Mouse (Mus musculus) MEL (cell line): ENCODE data around the gene Rdh16f2. TPM values are rescaled to one million over a fixed set of nuclear protein-coding genes. Genes with fewer than 3 reads are reported as not detected.

ENCODE experiments used
- DNase-seq: peaks from one replicate; pipeline ENCODE4 v3.0.0; 2011; ENCODE audit warnings: low read depth, low spot score
- H3K27ac ChIP-seq: 2 replicates; pipeline ENCODE4 v1.5.1; 2012; ENCODE audit warnings: low read depth, mild to moderate bottlenecking, control low read depth, low read length, moderate library complexity; ENCODE audit not compliant: control insufficient read depth
- H3K27me3 ChIP-seq, 2 experiments: fragments of 150-350 bp in 1 of 2; sonication (generic) in 1 of 2; 2 replicates each; pipeline ENCODE4 v1.6.1; 2012; ENCODE audit warnings: low read length in 2 of 2, mild to moderate bottlenecking in 2 of 2, improper control_type of control experiment in 1 of 2, moderate library complexity in 1 of 2; ENCODE audit not compliant: insufficient read depth in 2 of 2, control insufficient read depth in 1 of 2
- H3K36me3 ChIP-seq, 2 experiments: 2 replicates each; pipeline ENCODE4 v1.6.1; 2012 to 2014; ENCODE audit warnings: low read length in 2 of 2, improper control_type of control experiment in 1 of 2, inconsistent platforms in 1 of 2, mild to moderate bottlenecking in 1 of 2; ENCODE audit not compliant: insufficient read depth in 2 of 2, control insufficient read depth in 1 of 2
- H3K4me1 ChIP-seq, 2 experiments: fragments of 150-350 bp in 1 of 2; sonication (generic) in 1 of 2; 2 replicates each; pipeline ENCODE4 v1.6.1; 2012; ENCODE audit warnings: low read length in 2 of 2, improper control_type of control experiment in 1 of 2, mild to moderate bottlenecking in 1 of 2; ENCODE audit not compliant: insufficient read depth in 2 of 2, control insufficient read depth in 1 of 2
- H3K4me3 ChIP-seq, 2 experiments: fragments of 150-350 bp in 1 of 2; sonication (generic) in 1 of 2; 2 replicates each; pipeline ENCODE4 v1.5.1; 2012; ENCODE audit warnings: low read depth in 2 of 2, low read length in 2 of 2, mild to moderate bottlenecking in 2 of 2, moderate library complexity in 2 of 2, control low read depth in 1 of 2, improper control_type of control experiment in 1 of 2; ENCODE audit not compliant: control insufficient read depth in 1 of 2, insufficient read depth in 1 of 2
- H3K79me2 ChIP-seq: 2 replicates; pipeline ENCODE4 v1.6.1; 2012; ENCODE audit warnings: mild to moderate bottlenecking, low read length, moderate library complexity; ENCODE audit not compliant: control insufficient read depth, poor library complexity, insufficient read depth
- H3K9ac ChIP-seq: 2 replicates; pipeline ENCODE4 v1.6.1; 2012; ENCODE audit warnings: low read depth, mild to moderate bottlenecking, control low read depth, low read length, moderate library complexity; ENCODE audit not compliant: control insufficient read depth, poor library complexity, severe bottlenecking
- H3K9me3 ChIP-seq: fragments of 150-350 bp; sonication (generic); replicated peaks from 2 replicates; pipeline ENCODE4 v1.6.1; 2012; ENCODE audit warnings: mild to moderate bottlenecking, low read length, improper control_type of control experiment, moderate library complexity; ENCODE audit not compliant: insufficient read depth
- CHD2 ChIP-seq: IDR thresholded peaks from 2 replicates; pipeline ENCODE4 v1.6.1; 2011; ENCODE audit warnings: low read length, improper control_type of control experiment
- CTCF ChIP-seq, 3 experiments: IDR thresholded peaks in 2 of 3; conservative IDR thresholded peaks in 1 of 3; 2 replicates each; pipeline ENCODE4 v1.5.1; 2011 to 2012; ENCODE audit warnings: low read length in 3 of 3, low read depth in 2 of 3, mild to moderate bottlenecking in 2 of 3, improper control_type of control experiment in 1 of 3, inconsistent platforms in 1 of 3, mixed read lengths in 1 of 3, moderate library complexity in 1 of 3; ENCODE audit not compliant: control insufficient read depth in 1 of 3, insufficient read depth in 1 of 3, poor library complexity in 1 of 3, severe bottlenecking in 1 of 3
- E2F4 ChIP-seq: IDR thresholded peaks from 2 replicates; pipeline ENCODE4 v1.6.1; 2011; ENCODE audit warnings: low read depth, low read length, improper control_type of control experiment, borderline replicate concordance
- EP300 ChIP-seq, 2 experiments: IDR thresholded peaks; 2 replicates each; pipeline ENCODE4 v1.6.1; 2011; ENCODE audit warnings: improper control_type of control experiment in 2 of 2, low read length in 2 of 2, low read depth in 1 of 2, mild to moderate bottlenecking in 1 of 2
- HCFC1 ChIP-seq: IDR thresholded peaks from 2 replicates; pipeline ENCODE4 v1.6.1; 2012; ENCODE audit warnings: low read depth, mild to moderate bottlenecking, inconsistent platforms, low read length, improper control_type of control experiment, moderate library complexity
- MAFK ChIP-seq: IDR thresholded peaks from 2 replicates; pipeline ENCODE4 v1.6.1; 2011; ENCODE audit warnings: low read depth, mild to moderate bottlenecking, low read length, improper control_type of control experiment, borderline replicate concordance
- MAZ ChIP-seq: IDR thresholded peaks from 2 replicates; pipeline ENCODE4 v1.6.1; 2012; ENCODE audit warnings: low read depth, mild to moderate bottlenecking, inconsistent platforms, low read length, improper control_type of control experiment
- MEF2A ChIP-seq: IDR thresholded peaks from 2 replicates; pipeline ENCODE4 v1.6.1; 2014; ENCODE audit warnings: low read depth, mild to moderate bottlenecking, inconsistent platforms, low read length, improper control_type of control experiment; ENCODE audit not compliant: poor library complexity, insufficient replicate concordance, severe bottlenecking; ENCODE audit errors: extremely low read depth
- MYB ChIP-seq: IDR thresholded peaks from 2 replicates; pipeline ENCODE4 v1.6.1; 2011; ENCODE audit warnings: mild to moderate bottlenecking, low read depth, low read length, improper control_type of control experiment
- MYC ChIP-seq: IDR thresholded peaks from 2 replicates; pipeline ENCODE4 v1.6.1; 2011; ENCODE audit warnings: low read depth, mild to moderate bottlenecking, low read length, improper control_type of control experiment, moderate library complexity
- NELFE ChIP-seq: IDR thresholded peaks from 2 replicates; pipeline ENCODE4 v1.6.1; 2011; ENCODE audit warnings: low read depth, low read length, improper control_type of control experiment
- NRF1 ChIP-seq: IDR thresholded peaks from 2 replicates; pipeline ENCODE4 v1.6.1; 2014; ENCODE audit warnings: low read depth, mild to moderate bottlenecking, inconsistent platforms, low read length, improper control_type of control experiment, moderate library complexity; ENCODE audit not compliant: poor library complexity, insufficient read depth, severe bottlenecking
- POLR2A ChIP-seq, 2 experiments: IDR thresholded peaks; 2 replicates each; pipeline ENCODE4 v1.6.1; 2011 to 2012; ENCODE audit warnings: low read length in 2 of 2, mild to moderate bottlenecking in 2 of 2, control low read depth in 1 of 2, improper control_type of control experiment in 1 of 2, low read depth in 1 of 2, moderate library complexity in 1 of 2; ENCODE audit not compliant: control insufficient read depth in 1 of 2, insufficient read depth in 1 of 2, poor library complexity in 1 of 2
- POLR2AphosphoS2 ChIP-seq: IDR thresholded peaks from 2 replicates; pipeline ENCODE4 v1.6.1; 2011; ENCODE audit warnings: low read length, improper control_type of control experiment
- POLR2AphosphoS5 ChIP-seq: IDR thresholded peaks from 2 replicates; pipeline ENCODE4 v1.6.1; 2012; ENCODE audit warnings: low read depth, borderline replicate concordance, mild to moderate bottlenecking, inconsistent platforms, low read length, moderate library complexity, mixed read lengths
- RAD21 ChIP-seq: IDR thresholded peaks from 2 replicates; pipeline ENCODE4 v1.6.1; 2011; ENCODE audit warnings: mild to moderate bottlenecking, low read depth, low read length, improper control_type of control experiment
- SIN3A ChIP-seq: IDR thresholded peaks from 2 replicates; pipeline ENCODE4 v1.6.1; 2012; ENCODE audit warnings: low read length, improper control_type of control experiment, inconsistent platforms
- TCF12 ChIP-seq: IDR thresholded peaks from 2 replicates; pipeline ENCODE4 v1.6.1; 2014; ENCODE audit warnings: low read depth, mild to moderate bottlenecking, inconsistent platforms, low read length, improper control_type of control experiment, moderate library complexity
- UBTF ChIP-seq: IDR thresholded peaks from 2 replicates; pipeline ENCODE4 v1.6.1; 2012; ENCODE audit warnings: low read depth, mild to moderate bottlenecking, inconsistent platforms, low read length, improper control_type of control experiment, moderate library complexity, borderline replicate concordance; ENCODE audit not compliant: insufficient read depth
- USF1 ChIP-seq: IDR thresholded peaks from 2 replicates; pipeline ENCODE4 v1.6.1; 2014; ENCODE audit warnings: low read depth, mild to moderate bottlenecking, inconsistent platforms, low read length, improper control_type of control experiment, moderate library complexity
- USF2 ChIP-seq, 2 experiments: IDR thresholded peaks; 2 replicates each; pipeline ENCODE4 v1.6.1; 2011 to 2012; ENCODE audit warnings: improper control_type of control experiment in 2 of 2, low read length in 2 of 2, borderline replicate concordance in 1 of 2, inconsistent platforms in 1 of 2, low read depth in 1 of 2, mild to moderate bottlenecking in 1 of 2; ENCODE audit not compliant: insufficient read depth in 1 of 2
- ZKSCAN1 ChIP-seq: IDR thresholded peaks from 2 replicates; pipeline ENCODE4 v1.6.1; 2012; ENCODE audit warnings: low read depth, mild to moderate bottlenecking, inconsistent platforms, low read length, improper control_type of control experiment, moderate library complexity
- ZNF384 ChIP-seq: IDR thresholded peaks from 2 replicates; pipeline ENCODE4 v1.6.1; 2012; ENCODE audit warnings: low read depth, mild to moderate bottlenecking, inconsistent platforms, low read length, improper control_type of control experiment
- polyA plus RNA-seq, 2 experiments: library from polyadenylated mRNA; stranded (reverse) in 1 of 2; unstranded in 1 of 2; fragments of >175 nt in 1 of 2; fragments of >200 nt in 1 of 2; gene quantifications; 2 replicates each; pipeline versions ENCODE4 v1.2.1 to v1.2.4; 2012; ENCODE audit warnings: low replicate concordance in 2 of 2, low read depth in 1 of 2; ENCODE audit not compliant: insufficient read length in 2 of 2, insufficient read depth in 1 of 2, missing spikeins in 1 of 2
- total RNA-seq: library from RNA; depleted of rRNA; stranded (reverse); fragments of 300-350 nt; gene quantifications from 2 replicates; pipeline ENCODE4 v1.2.3, GENCODE M21; 2012

The Rdh16f2 gene
- total and polyA plus RNA-seq, 3 experiments, result 0.07 TPM; not detected in 2

DNA sequence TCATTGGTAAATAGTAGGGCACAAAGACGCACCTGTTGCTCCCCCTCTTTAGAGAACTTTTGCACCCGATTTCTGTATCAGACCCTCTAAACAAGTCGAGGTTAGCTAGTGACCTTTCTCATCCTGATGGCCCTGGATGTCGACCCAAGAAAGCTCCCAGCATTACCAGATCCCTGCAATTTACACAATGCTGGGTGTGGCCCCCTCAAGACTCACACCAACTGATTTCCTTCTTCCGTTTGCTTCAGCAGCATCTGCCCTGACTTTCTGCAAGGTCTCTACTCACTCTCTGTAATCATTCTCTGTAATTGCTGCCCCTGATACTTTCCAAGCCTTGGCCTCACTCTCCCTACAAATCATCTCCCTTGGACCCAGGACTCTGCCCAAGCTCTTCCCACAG, 30.4 kb downstream of the Rdh16f2 start:
- Histone ChIP-seq H3K27me3 (peaks cover 20 to 22% of the 10 kb centered on the region in 2 experiments), H3K9ac (no peak overlapping the region)
- TF ChIP-seq NELFE, result no peak
- TF ChIP-seq POLR2A (IDR thresholded peaks at IDR 0.05; ENCODE audit: control insufficient read depth in 1 of 2, insufficient read depth in 1 of 2, low read depth in 1 of 2, low read length in 2 of 2, poor library complexity in 1 of 2), result no peak
- no peak for TF ChIP-seq NRF1
- TF ChIP-seq MAZ, result no peak
- no peak for TF ChIP-seq UBTF
- no peak for TF ChIP-seq RAD21
- no peak for TF ChIP-seq POLR2AphosphoS2
- no peak for TF ChIP-seq MAFK
- no peak for TF ChIP-seq TCF12
- no peak for TF ChIP-seq MYB
- TF ChIP-seq USF1, result no peak
- TF ChIP-seq USF2 (IDR thresholded peaks at IDR 0.05; ENCODE audit: borderline replicate concordance in 1 of 2, insufficient read depth in 1 of 2, low read depth in 1 of 2, low read length in 2 of 2), result no peak
- TF ChIP-seq CTCF (IDR thresholded peaks at IDR 0.05 in 2 of 3, conservative IDR thresholded peaks at IDR 0.05 in 1 of 3; ENCODE audit: control insufficient read depth in 1 of 3, insufficient read depth in 1 of 3, low read depth in 2 of 3, low read length in 3 of 3, poor library complexity in 1 of 3, severe bottlenecking in 1 of 3), result no peak
- no peak for TF ChIP-seq ZNF384
- TF ChIP-seq SIN3A, result no peak
- TF ChIP-seq CHD2, result no peak
- TF ChIP-seq MYC, result no peak
- TF ChIP-seq MEF2A, result no peak
- no peak for TF ChIP-seq POLR2AphosphoS5
- no peak for TF ChIP-seq E2F4

DNA sequence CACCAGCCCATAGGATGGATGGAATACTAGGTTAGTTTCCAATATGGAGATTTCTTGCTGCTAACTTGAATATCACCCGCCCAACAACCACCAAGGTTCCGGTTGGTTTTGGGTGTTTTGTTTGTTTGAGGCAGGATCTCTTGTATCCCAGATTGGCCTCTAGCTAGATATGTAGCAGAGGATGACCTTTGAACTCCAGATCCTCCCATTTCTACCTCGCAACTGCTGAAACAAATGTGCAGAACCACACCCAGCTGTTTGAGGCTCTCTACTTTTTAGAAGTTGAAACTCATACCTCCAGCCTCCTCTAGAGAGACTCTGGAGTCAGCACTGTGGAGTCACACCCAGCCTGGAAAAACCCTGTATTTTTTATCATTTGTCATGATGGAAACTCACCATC, 31.2 kb downstream of the Rdh16f2 start:
- no peak overlapping the region for H3K9ac ChIP-seq
- no peak overlapping the region for H3K4me3 ChIP-seq
- H3K79me2 ChIP-seq, result no peaks in the 10 kb centered on the region
- H3K27ac ChIP-seq, result no peak overlapping the region
- H3K9me3 ChIP-seq, result no peaks in the 10 kb centered on the region
- no peak for TF ChIP-seq ZKSCAN1
- no peak for TF ChIP-seq USF2 (IDR thresholded peaks at IDR 0.05; ENCODE audit: borderline replicate concordance in 1 of 2, insufficient read depth in 1 of 2, low read depth in 1 of 2, low read length in 2 of 2)
- no peak for TF ChIP-seq NRF1
- no peak for TF ChIP-seq RAD21
- no peak for TF ChIP-seq CHD2
- TF ChIP-seq EP300 (IDR thresholded peaks at IDR 0.05; ENCODE audit: low read depth in 1 of 2, low read length in 2 of 2), result no peak
- TF ChIP-seq MYC, result no peak
- TF ChIP-seq MAFK, result no peak
- no peak for TF ChIP-seq HCFC1
- no peak for TF ChIP-seq NELFE
- no peaks in the 10 kb centered on the region for H3K36me3 ChIP-seq
- no peak for DNase-seq
- H3K4me1 ChIP-seq, result no peaks in the 10 kb centered on the region
- H3K27me3 ChIP-seq, result peaks cover 20% of the 10 kb centered on the region in 2 experiments

More for the DNA sequence above, 30.4 kb downstream of the Rdh16f2 start:
- Histone ChIP-seq H3K4me3 (no peak overlapping the region), H3K27ac (no peak overlapping the region), H3K9me3 (no peaks in the 10 kb centered on the region), H3K79me2 (no peaks in the 10 kb centered on the region), H3K4me1 (no peaks in the 10 kb centered on the region), H3K36me3 (no peaks in the 10 kb centered on the region)
- DNase-seq, result no peak
